Mouse (Mus musculus) stomach, embryonic 16.5 days (tissue): ENCODE results near the gene Bcl6. TPM values are rescaled to one million over a fixed set of nuclear protein-coding genes. Genes with fewer than 3 reads are reported as not detected.

Source experiments
- ATAC-seq: fragments of 200-750 bp; cut with Nextera tagmentation; 2 replicates; pipeline ENCODE4 v1.8.0; 2017; ENCODE audit warnings: moderate number of reproducible peaks, moderate TSS enrichment; ENCODE audit not compliant: insufficient read depth, low FRiP score
- H3K27ac ChIP-seq: fragments of 300-500 bp; sonication (generic); 2 replicates; pipeline ENCODE4 v1.5.1; 2014; ENCODE audit warnings: low read length
- H3K27me3 ChIP-seq: fragments of 300-500 bp; sonication (generic); 2 replicates; pipeline ENCODE4 v1.6.1; 2014; ENCODE audit warnings: low read length, control low read depth, mixed read lengths; ENCODE audit not compliant: control insufficient read depth, insufficient read depth
- H3K36me3 ChIP-seq: fragments of 300-500 bp; sonication (generic); 2 replicates; pipeline ENCODE4 v1.6.1; 2014; ENCODE audit warnings: low read length; ENCODE audit not compliant: control insufficient read depth, insufficient read depth
- H3K4me1 ChIP-seq: fragments of 300-500 bp; sonication (generic); 2 replicates; pipeline ENCODE4 v1.6.1; 2014; ENCODE audit warnings: low read length, control low read depth, mixed read lengths; ENCODE audit not compliant: control insufficient read depth, insufficient read depth
- H3K4me2 ChIP-seq: fragments of 300-500 bp; sonication (generic); 2 replicates; pipeline ENCODE4 v1.6.1; 2014; ENCODE audit warnings: low read depth, low read length, mixed read lengths
- H3K4me3 ChIP-seq: fragments of 300-500 bp; sonication (generic); replicated peaks from 2 replicates; pipeline ENCODE4 v1.5.1; 2014; ENCODE audit warnings: mild to moderate bottlenecking, low read length
- H3K9ac ChIP-seq: fragments of 300-500 bp; sonication (generic); 2 replicates; pipeline ENCODE4 v1.6.1; 2014; ENCODE audit warnings: low read length
- H3K9me3 ChIP-seq: fragments of 300-500 bp; sonication (generic); replicated peaks from 2 replicates; pipeline ENCODE4 v1.6.1; 2016; ENCODE audit warnings: low read length, control low read depth; ENCODE audit not compliant: control insufficient read depth
- WGBS: fragments of 180-500 bp; shearing (Covaris S2); extraction: QIAGEN DNeasy Blood & Tissue Kit; methylation state at CpG from one replicate; pipeline ENCODE4 v1.1.7; 2014; 5-methylcytosine and 5-hydroxymethylcytosine counted together
- polyA plus RNA-seq: library from polyadenylated mRNA; unstranded; fragments of >200 nt; fragmentation: Nextera tagmentation; extraction: Ambion mirVana; gene quantifications from 2 replicates; pipeline ENCODE4 v1.2.1, GENCODE M21; 2015

Gene Bcl6
- polyA plus RNA-seq, 1 experiment from 2014 or later, result 1.5 TPM

- Histone ChIP-seq H3K9me3 (no peaks in the 10 kb centered on the region), H3K27ac (peak overlapping the region; percentile 90), H3K4me3 (peak overlapping the region; percentile 22), H3K27me3 (no peaks in the 10 kb centered on the region), H3K4me1 (peaks cover 21% of the 10 kb centered on the region; the same call in 1 of the 2 replicates), H3K36me3 (no peaks in the 10 kb centered on the region), H3K4me2 (peak overlapping the region; percentile 48), H3K9ac (peak overlapping the region; percentile 28; the same call in 1 of the 2 replicates)
- peak; percentile 61 for ATAC-seq
- WGBS, result 26% methylated on average over 17 of the region's 17 CpGs
Observed at GRCm38 (mm10) chr16:23993351-23994321, 5.0 kb upstream of the Bcl6 start.

GRCm38 (mm10) chr16:23991846-23992580 lies 3.4 kb upstream of the Bcl6 start:
- Histone ChIP-seq H3K27ac (no peak overlapping the region), H3K27me3 (no peaks in the 10 kb centered on the region), H3K36me3 (no peaks in the 10 kb centered on the region), H3K9me3 (no peaks in the 10 kb centered on the region), H3K9ac (no peak overlapping the region), H3K4me2 (no peak overlapping the region), H3K4me1 (peaks cover 21% of the 10 kb centered on the region; the same call in 1 of the 2 replicates), H3K4me3 (no peak overlapping the region)
- no peak for ATAC-seq
- 79% methylated on average over 14 of the region's 14 CpGs for WGBS

- Histone ChIP-seq H3K4me1 (peaks cover 21% of the 10 kb centered on the region; the same call in 1 of the 2 replicates), H3K9ac (no peak overlapping the region), H3K36me3 (no peaks in the 10 kb centered on the region), H3K9me3 (no peaks in the 10 kb centered on the region), H3K4me2 (no peak overlapping the region), H3K4me3 (no peak overlapping the region), H3K27ac (no peak overlapping the region), H3K27me3 (no peaks in the 10 kb centered on the region)
- ATAC-seq, result no peak
- WGBS, result 4% methylated on average over 4 of the region's 4 CpGs
Observed at GRCm38 (mm10) chr16:23991170-23991569, 2.5 kb upstream of the Bcl6 start.

- Histone ChIP-seq H3K4me2 (peak overlapping the region; percentile 99), H3K4me3 (peak overlapping the region; percentile 84), H3K4me1 (peaks cover 21% of the 10 kb centered on the region; the same call in 1 of the 2 replicates), H3K27ac (peak overlapping the region; percentile 98), H3K27me3 (no peaks in the 10 kb centered on the region), H3K9ac (peak overlapping the region; percentile 98), H3K36me3 (no peaks in the 10 kb centered on the region), H3K9me3 (no peaks in the 10 kb centered on the region)
- ATAC-seq, result no peak
- 52% methylated on average over 11 of the region's 11 CpGs for WGBS
Observed at GRCm38 (mm10) chr16:23990161-23990970, 1.7 kb upstream of the Bcl6 start.

GRCm38 (mm10) chr16:23989209-23990160 lies 833 bp upstream of the Bcl6 start:
- Histone ChIP-seq H3K9me3 (no peaks in the 10 kb centered on the region), H3K27ac (peak overlapping the region; percentile 98), H3K36me3 (no peaks in the 10 kb centered on the region), H3K4me3 (peak overlapping the region; percentile 84), H3K9ac (peak overlapping the region; percentile 98), H3K27me3 (no peaks in the 10 kb centered on the region), H3K4me1 (peaks cover 21% of the 10 kb centered on the region; the same call in 1 of the 2 replicates), H3K4me2 (peak overlapping the region; percentile 99)
- no peak for ATAC-seq
- WGBS, result 6% methylated on average over 25 of the region's 25 CpGs

GRCm38 (mm10) chr16:23988157-23988465 lies 541 bp downstream of the Bcl6 start:
- H3K4me1 ChIP-seq, result peaks cover 18% of the 10 kb centered on the region

GRCm38 (mm10) chr16:23987341-23988156 lies 1.1 kb downstream of the Bcl6 start:
- Histone ChIP-seq H3K27ac (peak overlapping the region; percentile 98), H3K4me3 (peak overlapping the region; percentile 84), H3K4me2 (peak overlapping the region; percentile 99), H3K27me3 (no peaks in the 10 kb centered on the region), H3K36me3 (no peaks in the 10 kb centered on the region), H3K4me1 (peaks cover 17% of the 10 kb centered on the region), H3K9ac (peak overlapping the region; percentile 98), H3K9me3 (no peaks in the 10 kb centered on the region)
- ATAC-seq, result no peak
- under 1% methylated on average over 61 of the region's 64 CpGs for WGBS

More at GRCm38 (mm10) chr16:23988157-23988465, 541 bp downstream of the Bcl6 start:
- WGBS, result under 1% methylated on average over 13 of the region's 13 CpGs
- Histone ChIP-seq H3K4me3 (peak overlapping the region; percentile 84), H3K36me3 (no peaks in the 10 kb centered on the region), H3K4me2 (peak overlapping the region; percentile 99), H3K27ac (peak overlapping the region; percentile 98), H3K9ac (peak overlapping the region; percentile 98), H3K9me3 (no peaks in the 10 kb centered on the region), H3K27me3 (no peaks in the 10 kb centered on the region)
- no peak for ATAC-seq
